Mouse (Mus musculus): Measurements from ENCODE around the gene Zfp511. TPM values are rescaled to one million over a fixed set of nuclear protein-coding genes. Genes with fewer than 3 reads are reported as not detected.

Zfp511 gene
- total RNA-seq, 4 experiments from 2014 or later, result 6.1 to 11.2 (median 8.4) TPM

Small RNA genes within 50 kb of the gene (microRNA-seq; reads per million reads assigned to microRNA genes)
- gene Mir7062, result not detected

Other genes starting within 250 kb of the Zfp511 start
- not detected for gene Adgra1, start 202.2 kb upstream of the Zfp511 start, total RNA-seq (2022)
- under 1 TPM in 1 of 4 experiments, not detected in 3; 0.07 TPM for gene Kndc1, start 141.7 kb upstream of the Zfp511 start, total RNA-seq (2022)
- not detected for gene Utf1, start 92.6 kb upstream of the Zfp511 start, total RNA-seq (2022)
- not detected for gene 6430531B16Rik, start 57.6 kb upstream of the Zfp511 start, total RNA-seq (2022)
- gene Adam8, start 43.8 kb upstream of the Zfp511 start, total RNA-seq (2022), result under 1 TPM in 3 of 4 experiments, not detected in 1; 0.22 to 0.54 (median 0.39) TPM
- gene Tubgcp2, start 278 bp downstream of the Zfp511 start, total RNA-seq (2022), result 10 to 100 TPM; 19.9 to 22.3 (median 20.9) TPM
- gene Msx3, start 12.7 kb downstream of the Zfp511 start, total RNA-seq (2022), result not detected
- under 1 TPM; 0.29 to 0.78 (median 0.47) TPM for gene Caly, start 46.2 kb downstream of the Zfp511 start, total RNA-seq (2022)
- gene Prap1, start 57.0 kb downstream of the Zfp511 start, total RNA-seq (2022), result not detected
- 10 to 100 TPM; 28.9 to 41.2 (median 36.3) TPM for gene Fuom, start 66.0 kb downstream of the Zfp511 start, total RNA-seq (2022)
- 1 to 10 TPM; 1.5 to 4.3 (median 4.1) TPM for gene Paox, start 79.4 kb downstream of the Zfp511 start, total RNA-seq (2022)
- gene Echs1, start 80.1 kb downstream of the Zfp511 start, total RNA-seq (2022), result 100 to 1,000 TPM; 113 to 159 (median 136) TPM
- gene Mtg1, start 101.2 kb downstream of the Zfp511 start, total RNA-seq (2022), result 10 to 100 TPM; 24.2 to 28.0 (median 25.1) TPM
- under 1 TPM; 0.07 to 0.22 (median 0.16) TPM for gene Sprn, start 118.5 kb downstream of the Zfp511 start, total RNA-seq (2022)
- gene Olfr522, start 128.4 kb downstream of the Zfp511 start, total RNA-seq (2022), result not detected
- gene Olfr523, start 136.8 kb downstream of the Zfp511 start, total RNA-seq (2022), result not detected
- gene Olfr524, start 169.6 kb downstream of the Zfp511 start, total RNA-seq (2022), result not detected
- not detected for gene Cd163l1, start 181.9 kb downstream of the Zfp511 start, total RNA-seq (2022)
- not detected for gene 5830411N06Rik, start 210.9 kb downstream of the Zfp511 start, total RNA-seq (2022)